Mouse (Mus musculus): ENCODE measurements around the gene Eif1ad.

Gene Eif1ad

DNA sequence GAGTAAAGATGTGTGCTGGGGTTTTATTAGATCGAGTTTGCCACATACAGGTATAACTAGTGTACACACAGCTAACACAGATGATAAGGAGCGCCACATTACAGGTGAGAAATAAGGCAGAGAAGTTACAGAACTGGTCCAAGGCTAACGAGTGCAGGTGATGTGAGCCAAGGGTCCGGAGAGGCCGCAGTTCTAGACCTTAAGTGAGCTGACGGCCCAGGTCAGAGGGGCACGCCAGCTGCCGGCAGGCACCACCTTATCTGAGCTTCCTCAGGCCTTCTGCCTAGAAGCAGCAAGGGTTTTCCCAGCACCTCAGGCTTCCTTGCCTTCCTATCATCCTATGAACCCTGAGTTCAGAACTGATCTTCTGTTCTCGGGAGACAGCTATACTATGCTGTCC is 53.1 kb downstream of the Eif1ad start:
- no peak for DNase-seq (ENCODE audit: low spot score)

GRCm38 (mm10) chr19:5420579-5420978 is 54.0 kb downstream of the Eif1ad start:
- DNase-seq (ENCODE audit: low spot score), result no peak

Data from ovary, postnatal 10 days (tissue).